Mouse (Mus musculus): ENCODE results near the gene Golga1.

DNA sequence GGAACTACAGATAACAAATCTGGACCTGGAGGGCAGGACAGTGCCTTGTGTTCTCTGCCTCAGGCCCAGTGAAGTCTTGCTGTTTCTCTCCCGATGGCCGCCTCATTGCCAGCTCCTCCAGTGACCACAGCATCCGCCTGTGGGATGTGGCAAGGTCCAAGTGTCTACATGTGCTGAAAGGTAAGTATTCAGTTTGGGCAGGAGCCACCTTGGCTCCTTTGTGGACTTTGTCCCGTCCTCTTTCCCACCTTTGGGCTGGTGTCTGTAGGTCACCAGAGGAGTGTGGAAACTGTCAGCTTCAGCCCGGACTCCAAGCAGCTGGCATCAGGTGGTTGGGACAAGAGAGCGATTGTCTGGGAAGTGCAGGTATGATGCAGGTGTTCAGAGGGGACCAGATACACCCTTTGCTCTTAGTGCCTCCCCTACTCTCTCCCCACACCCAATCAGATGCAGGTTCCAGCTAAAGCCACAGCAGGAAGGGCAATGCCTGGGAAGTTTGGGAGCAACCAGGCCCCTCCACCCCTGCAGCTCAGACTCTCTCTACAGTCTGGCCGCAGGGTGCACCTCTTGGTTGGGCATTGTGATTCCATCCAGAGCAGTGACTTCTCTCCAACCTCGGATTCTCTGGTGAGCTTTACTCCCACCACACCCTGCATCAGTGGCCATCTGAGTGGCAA is 65.3 kb downstream of the Golga1 start:
- TF ChIP-seq CTCF (IDR thresholded peaks at IDR 0.05; ENCODE audit: low read depth) (no peak), EP300 (IDR thresholded peaks at IDR 0.05; ENCODE audit: low read depth) (no peak)

Measured in heart, postnatal 0 days (tissue).